Mouse (Mus musculus) skeletal muscle tissue, adult 2 months (tissue): Measurements from ENCODE around the gene Chaf1a.
A peak's percentile ranks its signal among the peaks of the same experiment; 100 is the strongest.

Experiments
- DNase-seq: peaks from one replicate; pipeline ENCODE4 v3.0.0-alpha.2; 2012; ENCODE audit warnings: low read depth, low spot score

Gene Chaf1a

GRCm38 (mm10) chr17:56040030-56040856 is at the start of gene Chaf1a:
Chaf1a (plus strand) TSS chr17:56040439.
- peak; percentile 98 for DNase-seq

- no peak for DNase-seq
Measured at GRCm38 (mm10) chr17:55996007-55996406, 44.2 kb upstream of the Chaf1a start.

- no peak for DNase-seq
Measured at GRCm38 (mm10) chr17:55999794-56000499, 40.3 kb upstream of the Chaf1a start.

GRCm38 (mm10) chr17:56003000-56003399 is 37.2 kb upstream of the Chaf1a start:
- no peak for DNase-seq

- DNase-seq: peak; percentile 83
Measured at GRCm38 (mm10) chr17:56005415-56006061, 34.7 kb upstream of the Chaf1a start, which contains the start of the genes Stap2 and Mpnd. Stap2 (minus strand) TSS chr17:56005584. Mpnd (plus strand) TSS chr17:56005711.

- DNase-seq: no peak
Measured at GRCm38 (mm10) chr17:56006956-56007355, 33.3 kb upstream of the Chaf1a start.

- no peak for DNase-seq
Measured at GRCm38 (mm10) chr17:56007444-56008355, 32.5 kb upstream of the Chaf1a start.

- peak; percentile 94 for DNase-seq
Measured at GRCm38 (mm10) chr17:56008356-56009087, 31.7 kb upstream of the Chaf1a start.

GRCm38 (mm10) chr17:56009088-56009961 is 30.9 kb upstream of the Chaf1a start:
- DNase-seq: peak; percentile 84

- no peak for DNase-seq
Measured at GRCm38 (mm10) chr17:56009962-56010240, 30.3 kb upstream of the Chaf1a start.

- no peak for DNase-seq
Measured at GRCm38 (mm10) chr17:56010255-56010654, 30.0 kb upstream of the Chaf1a start.

GRCm38 (mm10) chr17:56010681-56011080 is 29.6 kb upstream of the Chaf1a start:
- no peak for DNase-seq

- no peak for DNase-seq
Measured at GRCm38 (mm10) chr17:56011441-56011840, 28.8 kb upstream of the Chaf1a start.

GRCm38 (mm10) chr17:56015293-56015692 is 24.9 kb upstream of the Chaf1a start:
- DNase-seq: no peak

- no peak for DNase-seq
Measured at GRCm38 (mm10) chr17:56016382-56016781, 23.9 kb upstream of the Chaf1a start.

GRCm38 (mm10) chr17:56016793-56017785 is 23.1 kb upstream of the Chaf1a start:
- no peak for DNase-seq

GRCm38 (mm10) chr17:56017848-56018247 is 22.4 kb upstream of the Chaf1a start:
- DNase-seq: no peak

GRCm38 (mm10) chr17:56018347-56019131 is 21.7 kb upstream of the Chaf1a start:
- DNase-seq: no peak
